Mouse (Mus musculus) activated CD4-positive, CD25-positive, alpha-beta regulatory T cell (primary cell): ENCODE measurements around the gene Zgrf1. TPM values are rescaled to one million over a fixed set of nuclear protein-coding genes. Genes with fewer than 3 reads are reported as not detected.

Source experiments
- polyA plus RNA-seq, 2 experiments: library from polyadenylated mRNA; unstranded; fragments of 100-300 nt; shearing (Covaris generic); gene quantifications; one replicate each; pipeline ENCODE4 v1.2.1; 2017

The Zgrf1 gene
- 1 to 10 TPM; 2.1 to 5.7 TPM for polyA plus RNA-seq

GRCm38 (mm10) chr3:127552973-127553719 is at the start of gene Zgrf1, which contains the start of gene Larp7:
Gene Zgrf1 (plus strand): TSS chr3:127553489.
Gene Larp7 (minus strand): TSS chr3:127553349.

GRCm38 (mm10) chr3:127633080-127634032 is 80.1 kb downstream of the Zgrf1 start, which contains the start of gene Neurog2:
Gene Neurog2 (plus strand): TSS chr3:127633135.

Other genes starting within 250 kb of the Zgrf1 start
- gene Ank2, start 54.1 kb upstream of the Zgrf1 start, polyA plus RNA-seq: 1 to 10 TPM in 1 of 2 experiments, under 1 TPM in 1; 0.19 to 1.1 TPM
- 10 to 100 TPM; 51.6 to 55.7 TPM for gene Larp7, start 140 bp upstream of the Zgrf1 start, polyA plus RNA-seq
- not detected for gene Neurog2, start 79.6 kb downstream of the Zgrf1 start, polyA plus RNA-seq
- 1 to 10 TPM in 1 of 2 experiments, under 1 TPM in 1; 0.98 to 1.4 TPM for gene Alpk1, start 227.0 kb downstream of the Zgrf1 start, polyA plus RNA-seq
- under 1 TPM; 0.20 to 0.96 TPM for gene Tifa, start 236.3 kb downstream of the Zgrf1 start, polyA plus RNA-seq